Mouse (Mus musculus): ENCODE data around the gene Ufc1. TPM values are rescaled to one million over a fixed set of nuclear protein-coding genes. Genes with fewer than 3 reads are reported as not detected.

The Ufc1 gene
- total and polyA plus RNA-seq, 3 experiments: 71.4 to 115 (median 98.4) TPM

GRCm38 (mm10) chr1:171286517-171286916, 8.3 kb downstream of the Ufc1 start:
- Histone ChIP-seq H3K79me2 (replicated peaks; ENCODE audit: control insufficient read depth, extremely low read depth, insufficient read depth, poor library complexity, severe bottlenecking) (peaks cover 8% of the 10 kb centered on the region), H3K4me3 (replicated peaks in 1 of 3; ENCODE audit: low read depth in 2 of 3, low read length in 2 of 3, poor library complexity in 1 of 3) (no peak overlapping the region), H3K9me3 (replicated peaks; ENCODE audit: low read length) (no peaks in the 10 kb centered on the region), H3K27me3 (replicated peaks) (no peaks in the 10 kb centered on the region), H3K27ac (ENCODE audit: insufficient read depth, low read depth) (no peak overlapping the region), H3K4me2 (ENCODE audit: insufficient read depth, low read depth, poor library complexity, severe bottlenecking) (peak overlapping the region; percentile 76; the same call in 1 of the 2 replicates), H3K36me3 (replicated peaks in 1 of 2; ENCODE audit: control insufficient read depth in 1 of 2, insufficient read depth in 1 of 2, low read length in 1 of 2) (peaks cover 37 to 72% of the 10 kb centered on the region in 2 experiments), H3K9ac (ENCODE audit: insufficient read depth, low read depth) (no peak overlapping the region), H3K4me1 (ENCODE audit: control insufficient read depth in 1 of 2, insufficient read depth in 2 of 2) (peaks cover 5 to 39% of the 10 kb centered on the region in 2 experiments; a peak in 3 of 4 replicates)
- DNase-seq (ENCODE audit: extremely low read depth): no peak
- dilution Hi-C loops (cut with MboI; ENCODE audit: extremely low pct_ligation_motif_present, extremely low pct_unique_long_range_greater_than_20kb, low sequenced_read_pairs): no loop called here
- in situ Hi-C loops (cut with MboI; ENCODE audit: low pct_ligation_motif_present, low pct_unique_long_range_greater_than_20kb, low sequenced_read_pairs): no loop called here
- TF ChIP-seq MXI1 (IDR thresholded peaks at IDR 0.05; ENCODE audit: low read depth, low read length) (no peak), TBP (conservative IDR thresholded peaks at IDR 0.05; ENCODE audit: low read depth, low read length) (no peak), CHD2 (IDR thresholded peaks at IDR 0.05; ENCODE audit: low read length) (no peak), USF2 (conservative IDR thresholded peaks at IDR 0.05; ENCODE audit: low read depth, low read length) (no peak), JUND (conservative IDR thresholded peaks at IDR 0.05; ENCODE audit: low read depth, low read length) (no peak), RCOR1 (conservative IDR thresholded peaks at IDR 0.05; ENCODE audit: low read depth, low read length) (no peak), USF1 (IDR thresholded peaks at IDR 0.05; ENCODE audit: low read depth, low read length) (no peak), MYC (IDR thresholded peaks at IDR 0.05; ENCODE audit: low read depth, low read length) (no peak), PAX5 (IDR thresholded peaks at IDR 0.05; ENCODE audit: low read length) (no peak), BHLHE40 (IDR thresholded peaks at IDR 0.05; ENCODE audit: low read depth, low read length) (no peak), KAT2A (IDR thresholded peaks at IDR 0.05; ENCODE audit: insufficient replicate concordance, low read length) (no peak), ZMIZ1 (IDR thresholded peaks at IDR 0.05; ENCODE audit: low read depth, low read length) (no peak), NELFE (IDR thresholded peaks at IDR 0.05; ENCODE audit: low read depth, low read length) (no peak), POLR2AphosphoS2 (IDR thresholded peaks at IDR 0.05; ENCODE audit: low read depth, low read length) (no peak), ZC3H11A (IDR thresholded peaks at IDR 0.05; ENCODE audit: low read depth, low read length) (no peak), MEF2A (IDR thresholded peaks at IDR 0.05; ENCODE audit: borderline replicate concordance, low read depth, low read length) (no peak), SIN3A (IDR thresholded peaks at IDR 0.05; ENCODE audit: low read length) (no peak), GABPA (IDR thresholded peaks at IDR 0.05; ENCODE audit: insufficient replicate concordance, low read depth, low read length) (no peak), ETS1 (conservative IDR thresholded peaks at IDR 0.05; ENCODE audit: low read depth, low read length) (no peak)

GRCm38 (mm10) chr1:171285096-171285892, 9.5 kb downstream of the Ufc1 start:
- dilution Hi-C loops (cut with MboI; ENCODE audit: extremely low pct_ligation_motif_present, extremely low pct_unique_long_range_greater_than_20kb, low sequenced_read_pairs): no loop called here
- no peak overlapping the region for H3K9ac ChIP-seq (ENCODE audit: insufficient read depth, low read depth)
- no peaks in the 10 kb centered on the region for H3K27me3 ChIP-seq (replicated peaks)

More at GRCm38 (mm10) chr1:171285096-171285892, 9.5 kb downstream of the Ufc1 start:
- in situ Hi-C loops (cut with MboI; ENCODE audit: low pct_ligation_motif_present, low pct_unique_long_range_greater_than_20kb, low sequenced_read_pairs): no loop called here
- DNase-seq (ENCODE audit: extremely low read depth): no peak
- H3K4me1 ChIP-seq (ENCODE audit: control insufficient read depth in 1 of 2, insufficient read depth in 2 of 2): peaks cover 5 to 40% of the 10 kb centered on the region in 2 experiments; a peak in 3 of 4 replicates
- no peak for TF ChIP-seq RCOR1 (conservative IDR thresholded peaks at IDR 0.05; ENCODE audit: low read depth, low read length)
- no peak for TF ChIP-seq SIN3A (IDR thresholded peaks at IDR 0.05; ENCODE audit: low read length)
- no peak for TF ChIP-seq ZKSCAN1 (IDR thresholded peaks at IDR 0.05; ENCODE audit: borderline replicate concordance, low read depth, low read length)
- TF ChIP-seq ZC3H11A (IDR thresholded peaks at IDR 0.05; ENCODE audit: low read depth, low read length): no peak
- no peak for TF ChIP-seq MAX (IDR thresholded peaks at IDR 0.05; ENCODE audit: low read length)
- TF ChIP-seq UBTF (IDR thresholded peaks at IDR 0.05; ENCODE audit: low read depth, low read length): no peak
- no peak for TF ChIP-seq NRF1 (IDR thresholded peaks at IDR 0.05; ENCODE audit: low read depth, low read length)
- TF ChIP-seq ZMIZ1 (IDR thresholded peaks at IDR 0.05; ENCODE audit: low read depth, low read length): no peak
- no peak for TF ChIP-seq BHLHE40 (IDR thresholded peaks at IDR 0.05; ENCODE audit: low read depth, low read length)
- TF ChIP-seq PAX5 (IDR thresholded peaks at IDR 0.05; ENCODE audit: low read length): no peak
- no peak for TF ChIP-seq MAFK (IDR thresholded peaks at IDR 0.05; ENCODE audit: insufficient replicate concordance, low read length)
- no peak for TF ChIP-seq GABPA (IDR thresholded peaks at IDR 0.05; ENCODE audit: insufficient replicate concordance, low read depth, low read length)
- TF ChIP-seq MYC (IDR thresholded peaks at IDR 0.05; ENCODE audit: low read depth, low read length): no peak
- no peak overlapping the region for H3K4me3 ChIP-seq (replicated peaks in 1 of 3; ENCODE audit: low read depth in 2 of 3, low read length in 2 of 3, poor library complexity in 1 of 3)
- H3K36me3 ChIP-seq (replicated peaks in 1 of 2; ENCODE audit: control insufficient read depth in 1 of 2, insufficient read depth in 1 of 2, low read length in 1 of 2): peaks cover 37 to 67% of the 10 kb centered on the region in 2 experiments
- 0 out of 2 replicates have a peak, but pooled peaks cover 3% of the 10 kb centered on the region for H3K79me2 ChIP-seq (replicated peaks; ENCODE audit: control insufficient read depth, extremely low read depth, insufficient read depth, poor library complexity, severe bottlenecking)
- H3K9me3 ChIP-seq (replicated peaks; ENCODE audit: low read length): no peaks in the 10 kb centered on the region
- H3K27ac ChIP-seq (ENCODE audit: insufficient read depth, low read depth): no peak overlapping the region
- no peak overlapping the region for H3K4me2 ChIP-seq (ENCODE audit: insufficient read depth, low read depth, poor library complexity, severe bottlenecking)
